Mouse (Mus musculus) forebrain, embryonic 11.5 days (tissue): Measurements from ENCODE around the gene Gm12394. TPM values are rescaled to one million over a fixed set of nuclear protein-coding genes. Genes with fewer than 3 reads are reported as not detected.
"Not testable (repeated sequence)": the region's sequence is repeated elsewhere in the genome, so short reads cannot be mapped to it uniquely, and the experiment has no call there.

ENCODE experiments used
- ATAC-seq: fragments of 200-750 bp; cut with Nextera tagmentation; replicated peaks from 2 replicates; pipeline ENCODE4 v1.8.0; 2017; ENCODE audit warnings: moderate TSS enrichment; ENCODE audit not compliant: low FRiP score
- DNase-seq: peaks from one replicate; pipeline ENCODE4 v3.0.0-alpha.2; 2017; ENCODE audit warnings: low spot score
- H3K27ac ChIP-seq: fragments of 300-500 bp; sonication (generic); 2 replicates; pipeline ENCODE4 v1.5.1; 2014; ENCODE audit warnings: low read depth, low read length
- H3K27me3 ChIP-seq: fragments of 300-500 bp; sonication (generic); 2 replicates; pipeline ENCODE4 v1.6.1; 2014; ENCODE audit warnings: mild to moderate bottlenecking, low read length, mixed read lengths; ENCODE audit not compliant: control insufficient read depth, insufficient read depth
- H3K36me3 ChIP-seq: fragments of 300-500 bp; sonication (generic); 2 replicates; pipeline ENCODE4 v1.6.1; 2014; ENCODE audit warnings: mild to moderate bottlenecking, low read length, moderate library complexity, mixed read lengths; ENCODE audit not compliant: control insufficient read depth, insufficient read depth
- H3K4me1 ChIP-seq: fragments of 300-500 bp; sonication (generic); replicated peaks from 2 replicates; pipeline ENCODE4 v1.6.1; 2014; ENCODE audit warnings: low read length, mixed read lengths; ENCODE audit not compliant: control insufficient read depth, insufficient read depth
- H3K4me2 ChIP-seq: fragments of 300-500 bp; sonication (generic); 2 replicates; pipeline ENCODE4 v1.6.1; 2014; ENCODE audit warnings: low read depth, mild to moderate bottlenecking, low read length, moderate library complexity, mixed read lengths; ENCODE audit not compliant: severe bottlenecking
- H3K4me3 ChIP-seq: fragments of 300-500 bp; sonication (generic); 2 replicates; pipeline ENCODE4 v1.5.1; 2014; ENCODE audit warnings: low read depth, low read length
- H3K9ac ChIP-seq: fragments of 300-500 bp; sonication (generic); 2 replicates; pipeline ENCODE4 v1.6.1; 2014; ENCODE audit warnings: low read length
- H3K9me3 ChIP-seq: fragments of 300-500 bp; sonication (generic); 2 replicates; pipeline ENCODE4 v1.6.1; 2016; ENCODE audit warnings: low read length, mixed read lengths; ENCODE audit not compliant: control insufficient read depth
- WGBS: fragments of 180-500 bp; shearing (Covaris S2); extraction: QIAGEN DNeasy Blood & Tissue Kit; methylation state at CpG from one replicate; pipeline ENCODE4 v1.1.7; 2014; 5-methylcytosine and 5-hydroxymethylcytosine counted together
- polyA plus RNA-seq: library from polyadenylated mRNA; unstranded; fragments of >200 nt; fragmentation: Nextera tagmentation; extraction: Ambion mirVana; gene quantifications from 2 replicates; pipeline ENCODE4 v1.2.1, GENCODE M21; 2014

Gm12394 gene
- polyA plus RNA-seq, 1 experiment from 2014 or later: 0.43 TPM

DNA sequence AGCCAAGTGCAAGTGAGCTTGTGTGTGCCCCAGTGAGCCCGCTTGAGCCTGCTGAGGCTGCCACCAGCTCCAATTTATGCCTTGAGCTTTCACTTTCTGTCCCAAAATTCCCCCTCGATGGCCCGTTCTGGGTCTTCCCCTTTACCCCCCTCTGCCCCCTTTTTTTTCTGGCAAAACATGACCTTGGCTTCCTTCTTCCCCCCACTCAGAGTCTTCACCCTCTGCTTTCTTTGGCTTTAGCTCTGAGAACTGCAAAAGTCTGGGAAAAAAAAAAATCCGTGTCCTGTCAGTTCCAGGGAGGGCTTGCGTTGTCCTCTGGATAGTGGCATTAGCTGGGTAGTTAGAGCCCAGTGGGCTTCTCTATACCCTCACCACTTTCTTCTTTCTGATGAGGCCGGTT is 100.1 kb downstream of the Gm12394 start, which contains the start of gene Ccl19:
Ccl19 (minus strand) TSS at position 101 of the 400 bp plus-strand sequence.
- not testable (repeated sequence) for H3K4me2 ChIP-seq, ATAC-seq, H3K4me1 ChIP-seq, H3K27me3 ChIP-seq, H3K4me3 ChIP-seq, DNase-seq, H3K9ac ChIP-seq, H3K9me3 ChIP-seq, H3K36me3 ChIP-seq, H3K27ac ChIP-seq
- no CpG with 5 or more reads among the region's 6 CpGs for WGBS

DNA sequence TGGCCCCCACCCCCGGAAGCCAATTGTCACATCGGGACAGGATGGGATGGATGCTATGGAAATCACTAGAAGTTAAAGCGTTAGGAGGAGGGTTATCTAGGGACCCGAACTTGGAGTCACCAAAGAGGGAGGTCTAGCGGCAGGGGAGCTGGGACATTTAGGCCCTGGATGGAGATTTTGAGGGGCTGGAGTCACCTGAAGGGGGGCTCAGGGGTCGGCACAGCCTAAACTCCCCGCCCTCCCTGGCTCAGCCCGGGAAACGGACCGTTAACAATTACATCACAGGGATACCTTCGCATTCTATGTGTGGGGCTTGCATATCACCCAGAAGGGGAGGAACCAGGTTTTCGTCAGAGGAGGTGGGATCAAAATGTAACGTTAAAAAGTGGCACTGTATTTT is 121.3 kb downstream of the Gm12394 start, which contains the start of gene 4930578G10Rik:
4930578G10Rik (plus strand) TSS at position 301 of the 400 bp plus-strand sequence.
- H3K27ac ChIP-seq, ATAC-seq, DNase-seq, H3K4me2 ChIP-seq, H3K36me3 ChIP-seq, H3K4me1 ChIP-seq, H3K9me3 ChIP-seq, H3K9ac ChIP-seq, H3K4me3 ChIP-seq, H3K27me3 ChIP-seq: not testable (repeated sequence)
- no CpG with 5 or more reads among the region's 13 CpGs for WGBS

Other genes starting within 250 kb of the Gm12394 start
- gene Gm10591, start 244.6 kb downstream of the Gm12394 start, polyA plus RNA-seq: not detected in 2 replicates
- gene Gm2564, start 227.1 kb downstream of the Gm12394 start, polyA plus RNA-seq: not detected in 2 replicates
- gene Ccl27b, start 201.5 kb downstream of the Gm12394 start, polyA plus RNA-seq: not detected in 2 replicates
- not detected in 2 replicates for gene Il11ra2, start 194.9 kb downstream of the Gm12394 start, polyA plus RNA-seq
- gene 4930578G10Rik, start 121.2 kb downstream of the Gm12394 start, polyA plus RNA-seq: 0.96 and 1.8 TPM in 2 replicates
- not detected in 2 replicates for gene Ccl19, start 100.2 kb downstream of the Gm12394 start, polyA plus RNA-seq
- gene Ccl21a, start 82.8 kb downstream of the Gm12394 start, polyA plus RNA-seq: 0.27 and 0.39 TPM in 2 replicates
- 0.08 and 0.28 TPM in 2 replicates for gene Fam205a1, start 2.9 kb downstream of the Gm12394 start, polyA plus RNA-seq
- 0.84 and 1.00 TPM in 2 replicates for gene Fam205c, start 17.5 kb upstream of the Gm12394 start, polyA plus RNA-seq
- gene Phf24, start 59.9 kb upstream of the Gm12394 start, polyA plus RNA-seq: 1.3 and 2.1 TPM in 2 replicates
- gene Dnajb5, start 93.0 kb upstream of the Gm12394 start, polyA plus RNA-seq: 16.4 and 24.7 TPM in 2 replicates
- 0.56 and 0.96 TPM in 2 replicates for gene 1700022I11Rik, start 112.8 kb upstream of the Gm12394 start, polyA plus RNA-seq
- 653 and 672 TPM in 2 replicates for gene Vcp, start 143.7 kb upstream of the Gm12394 start, polyA plus RNA-seq
- 24.6 and 24.7 TPM in 2 replicates for gene Fancg, start 153.7 kb upstream of the Gm12394 start, polyA plus RNA-seq
- gene Pigo, start 169.0 kb upstream of the Gm12394 start, polyA plus RNA-seq: 25.8 and 26.1 TPM in 2 replicates
- 378 and 409 TPM in 2 replicates for gene Stoml2, start 174.9 kb upstream of the Gm12394 start, polyA plus RNA-seq
- 28.1 and 28.9 TPM in 2 replicates for gene Fam214b, start 189.4 kb upstream of the Gm12394 start, polyA plus RNA-seq
- 22.9 and 23.0 TPM in 2 replicates for gene Unc13b, start 202.2 kb upstream of the Gm12394 start, polyA plus RNA-seq